Mouse (Mus musculus): ENCODE data around the gene Wfdc1. TPM values are rescaled to one million over a fixed set of nuclear protein-coding genes. Genes with fewer than 3 reads are reported as not detected.

The Wfdc1 gene
- 10 to 100 TPM; 33.5 to 40.7 TPM for total RNA-seq (2021)

DNA sequence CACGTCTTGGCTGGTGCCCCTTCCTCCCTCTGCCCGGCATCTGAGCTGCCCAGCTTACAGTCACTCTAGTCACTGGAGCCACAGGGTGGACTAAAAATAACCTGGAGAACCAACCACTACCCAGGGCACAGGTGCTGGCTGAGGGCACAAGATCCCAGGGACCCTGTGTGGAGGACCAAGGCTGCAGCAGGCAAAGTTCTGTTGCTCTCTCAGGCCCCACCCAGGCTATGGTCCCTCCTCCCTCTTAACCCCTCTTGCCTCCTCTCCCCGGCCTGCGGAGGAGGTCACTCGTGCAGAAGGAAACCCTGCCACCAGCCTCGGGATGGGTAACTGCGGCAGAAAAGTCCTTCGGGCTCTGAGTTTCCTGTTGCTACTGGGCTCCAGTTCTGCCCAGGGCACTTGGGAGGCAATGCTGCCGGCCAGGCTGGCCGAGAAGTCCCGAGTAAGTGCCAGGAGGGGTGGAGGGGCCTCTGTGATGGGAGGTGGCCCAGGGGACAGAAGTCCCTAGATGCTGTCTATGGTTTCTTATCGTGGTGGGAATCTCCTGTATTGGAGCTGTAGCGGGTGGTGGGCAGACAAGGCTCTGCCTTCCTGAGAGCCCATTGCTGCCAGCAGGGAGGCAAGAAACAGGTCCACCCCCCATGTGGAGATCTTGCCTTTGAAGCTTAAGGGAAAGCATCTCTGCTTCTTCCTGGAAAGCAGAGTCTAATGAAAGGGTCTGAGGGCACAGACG lies at the start of gene Wfdc1:
Gene Wfdc1, plus strand, starts transcription at position 147 of the 733 bp plus-strand sequence.
- DNase-seq = peak; percentile 35 to 51
- intact Hi-C loops (cut with DNase I) = no loop called here

DNA sequence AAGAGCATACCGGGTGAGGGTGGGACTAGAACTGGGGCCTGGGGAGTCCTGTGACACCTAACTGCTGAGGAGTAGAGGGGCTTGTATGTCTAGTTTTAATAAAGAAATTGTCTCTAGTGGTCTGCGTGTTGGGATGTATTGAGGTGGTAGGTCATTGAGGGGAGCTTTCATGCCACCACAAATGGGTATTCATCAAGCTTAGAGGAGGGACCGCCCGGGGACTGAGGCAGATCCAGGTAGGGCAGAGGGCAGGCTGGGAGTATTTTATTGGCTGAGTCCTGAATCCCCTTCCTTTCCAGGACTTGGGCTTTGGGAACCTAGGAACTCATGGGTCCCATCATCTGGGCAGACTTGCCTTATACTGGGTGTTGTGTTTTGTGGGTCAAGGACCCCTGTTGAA lies 49.4 kb upstream of the Wfdc1 start:
- DNase-seq = no peak
- intact Hi-C loops (cut with DNase I) = no loop called here

DNA sequence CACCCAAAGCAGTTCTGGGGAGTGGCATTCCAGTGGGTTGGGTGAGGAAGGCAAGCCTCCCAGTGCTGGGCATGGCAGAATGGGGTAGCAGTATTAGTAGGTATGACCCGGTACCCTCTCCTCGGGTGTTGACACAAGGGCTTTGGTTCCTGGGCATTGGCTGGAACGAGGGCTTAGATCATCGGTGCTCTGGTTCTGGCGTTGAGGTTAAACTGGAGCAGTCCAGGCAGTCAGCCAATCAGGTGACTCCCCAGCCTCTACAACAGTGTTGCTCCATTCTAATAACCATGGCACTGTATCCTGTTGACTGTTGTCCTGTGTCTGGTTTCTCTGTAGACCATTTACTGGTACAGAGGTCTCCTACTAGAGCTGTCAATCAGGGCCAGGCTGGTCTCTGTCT lies 48.6 kb upstream of the Wfdc1 start:
- intact Hi-C loops (cut with DNase I) = no loop called here
- peak in 1 of 2 experiments; percentile 30 for DNase-seq

DNA sequence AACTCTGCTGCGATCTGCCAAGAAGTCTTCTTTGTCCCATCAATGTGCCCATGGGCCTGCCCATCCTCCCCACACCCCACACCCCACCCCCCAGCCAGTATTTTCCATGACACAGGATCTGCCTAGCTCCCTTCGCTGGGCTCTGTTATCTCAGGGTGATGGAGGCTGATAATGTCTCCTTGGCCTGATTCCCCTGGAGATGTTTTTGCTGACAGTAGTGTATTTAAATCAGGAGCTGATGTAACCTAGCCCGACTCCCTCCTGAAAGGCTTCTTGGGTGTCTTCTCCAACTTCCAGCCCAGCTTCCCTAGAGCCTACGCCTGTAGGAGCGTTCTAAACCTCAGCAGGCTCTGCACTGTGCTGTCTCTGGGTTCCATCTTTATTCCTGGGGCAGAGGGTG lies 47.3 kb upstream of the Wfdc1 start:
- no peak for DNase-seq
- intact Hi-C loops (cut with DNase I) = no loop called here

DNA sequence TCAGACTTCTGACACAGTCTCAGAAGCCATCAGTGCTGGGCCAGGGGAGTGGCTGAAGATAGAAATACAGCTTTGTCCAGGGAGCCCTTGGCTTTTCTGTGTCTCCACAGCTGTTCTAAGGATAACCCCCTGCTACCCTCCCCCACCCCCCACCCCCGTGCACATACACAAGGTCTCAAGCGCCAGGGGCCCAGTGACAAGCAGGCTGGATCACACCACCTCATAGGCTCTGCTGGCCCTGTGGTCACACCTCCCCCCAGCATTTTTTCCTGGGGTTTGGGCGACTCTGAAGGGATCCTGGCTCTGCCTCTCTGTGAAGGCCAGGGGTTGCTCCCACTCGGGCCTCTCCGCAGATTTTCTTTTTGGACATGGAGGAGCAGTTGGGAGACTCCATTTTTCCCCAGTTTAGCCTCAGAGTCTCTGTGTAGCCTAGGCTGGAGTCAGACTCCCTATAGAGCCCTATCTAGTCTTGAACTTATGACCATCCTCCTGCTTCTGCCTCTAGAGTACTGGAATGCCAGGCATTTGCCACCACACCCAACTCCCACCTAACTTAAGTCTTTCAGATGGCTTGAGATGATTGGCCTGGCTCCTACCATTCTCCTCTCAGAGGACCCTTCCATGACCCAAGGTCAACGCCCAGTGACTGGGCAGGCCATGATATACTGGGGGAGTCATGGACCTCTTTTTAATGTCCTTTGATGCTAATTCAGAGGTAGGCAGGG lies 45.9 kb upstream of the Wfdc1 start:
- DNase-seq = no peak
- intact Hi-C loops (cut with DNase I) = no loop called here

DNA sequence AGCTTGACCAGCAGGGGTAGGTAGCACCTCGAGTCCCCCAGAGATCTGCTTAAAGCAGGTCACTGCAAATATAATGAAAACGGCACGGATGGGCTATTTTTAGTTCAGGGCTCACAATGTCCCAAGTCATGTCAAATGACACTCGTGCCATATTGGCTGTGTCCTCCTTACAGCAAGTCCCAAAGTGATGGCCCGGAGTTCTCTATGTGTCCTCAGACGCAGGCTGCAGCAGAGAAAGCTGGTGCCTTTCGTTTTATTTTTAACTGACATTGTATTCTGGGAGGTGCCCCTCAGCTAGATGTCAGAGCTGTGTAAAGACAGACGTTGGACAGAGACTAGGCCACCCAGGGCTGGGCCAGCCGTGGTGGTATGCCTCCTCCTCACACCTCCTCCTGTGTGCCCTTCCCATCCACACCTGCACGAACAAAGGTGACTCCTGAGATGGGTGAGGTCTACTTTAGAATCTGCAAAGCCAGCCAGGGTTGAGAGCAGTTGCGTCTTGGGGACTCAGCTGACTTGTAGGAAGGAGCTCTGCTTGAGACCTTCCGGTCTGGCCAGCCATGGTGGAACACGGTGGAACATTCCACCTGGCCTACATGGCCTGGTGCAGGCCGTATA lies 45.2 kb upstream of the Wfdc1 start:
- DNase-seq = no peak
- intact Hi-C loops (cut with DNase I) = no loop called here

DNA sequence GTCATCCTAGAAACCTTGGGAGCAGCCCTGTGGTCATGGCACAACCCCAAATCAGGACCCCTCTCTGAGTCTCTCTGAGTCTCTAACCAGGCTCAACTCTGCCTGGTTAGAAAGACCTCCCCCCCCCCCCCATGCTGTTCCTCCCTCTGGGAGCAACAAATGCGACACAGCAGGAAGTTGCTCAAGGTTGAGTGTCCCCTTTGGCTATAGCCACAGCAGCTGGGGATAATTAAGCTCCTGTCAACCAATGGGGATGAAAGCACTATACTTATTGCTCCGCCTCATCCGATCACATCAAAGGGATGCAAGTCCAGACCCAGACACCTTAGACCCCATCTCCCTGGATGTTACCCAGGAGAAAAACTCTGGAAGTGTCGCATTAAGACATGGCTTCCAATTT lies 43.6 kb upstream of the Wfdc1 start:
- intact Hi-C loops (cut with DNase I) = no loop called here
- DNase-seq = no peak

DNA sequence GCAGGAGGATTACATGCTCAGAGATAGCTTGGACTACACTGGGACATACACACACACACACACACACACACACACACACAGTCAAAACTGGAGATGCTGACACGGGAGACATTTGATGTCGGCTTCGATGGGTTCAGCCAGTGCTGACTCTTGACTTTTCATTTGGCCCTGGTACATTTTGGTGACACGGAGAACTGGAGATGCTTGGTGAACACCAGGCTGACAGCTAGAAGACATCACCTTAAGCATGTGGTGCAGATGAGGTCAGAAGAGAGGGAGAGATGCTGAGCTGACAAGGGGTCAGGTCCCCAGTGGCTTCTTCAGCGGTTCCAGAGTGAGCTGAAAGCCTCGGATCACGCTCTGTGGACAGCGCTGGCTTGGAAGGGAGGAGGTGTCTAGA lies 43.1 kb upstream of the Wfdc1 start:
- no peak for DNase-seq
- intact Hi-C loops (cut with DNase I) = no loop called here

DNA sequence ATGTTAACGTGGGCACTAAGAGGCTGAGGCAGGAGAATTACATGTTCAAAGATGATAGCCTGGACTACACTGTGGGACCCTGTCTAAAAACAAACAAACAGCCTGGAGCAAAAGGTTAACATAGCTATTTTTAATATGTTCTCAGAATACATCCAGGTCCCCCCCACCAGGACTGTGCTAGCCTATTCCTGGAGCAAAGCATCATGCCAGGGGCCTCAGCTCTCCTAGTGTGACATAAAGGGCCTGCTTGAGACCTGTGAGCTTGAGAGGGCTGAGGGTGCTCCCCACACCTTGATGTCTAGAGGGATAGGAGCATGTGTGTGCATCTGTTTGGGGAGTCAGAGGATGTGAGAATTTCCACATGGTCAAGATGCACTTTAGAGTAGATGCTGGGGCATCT lies 42.4 kb upstream of the Wfdc1 start:
- DNase-seq = no peak
- intact Hi-C loops (cut with DNase I) = no loop called here

DNA sequence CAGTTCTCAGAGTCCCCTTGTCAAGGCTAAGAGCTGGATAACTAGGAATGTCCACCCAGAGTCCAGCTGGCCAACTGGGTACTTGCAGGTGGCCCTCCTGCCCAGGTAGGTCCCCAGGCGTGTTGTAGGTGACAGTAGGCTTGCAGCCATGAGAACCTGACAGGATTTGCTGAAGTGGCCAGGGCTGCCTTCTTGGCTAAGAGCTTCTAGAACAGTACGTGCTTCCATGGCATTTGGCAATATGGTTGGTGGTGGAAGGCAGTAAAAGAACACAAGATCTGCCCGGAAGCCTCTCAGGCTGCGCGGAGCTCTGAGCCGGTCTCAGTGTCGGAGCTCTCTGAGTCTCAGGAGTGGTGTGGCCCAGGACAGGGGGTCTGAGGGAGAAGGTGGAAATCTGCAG lies 41.2 kb upstream of the Wfdc1 start:
- no peak for DNase-seq
- intact Hi-C loops (cut with DNase I) = no loop called here

DNA sequence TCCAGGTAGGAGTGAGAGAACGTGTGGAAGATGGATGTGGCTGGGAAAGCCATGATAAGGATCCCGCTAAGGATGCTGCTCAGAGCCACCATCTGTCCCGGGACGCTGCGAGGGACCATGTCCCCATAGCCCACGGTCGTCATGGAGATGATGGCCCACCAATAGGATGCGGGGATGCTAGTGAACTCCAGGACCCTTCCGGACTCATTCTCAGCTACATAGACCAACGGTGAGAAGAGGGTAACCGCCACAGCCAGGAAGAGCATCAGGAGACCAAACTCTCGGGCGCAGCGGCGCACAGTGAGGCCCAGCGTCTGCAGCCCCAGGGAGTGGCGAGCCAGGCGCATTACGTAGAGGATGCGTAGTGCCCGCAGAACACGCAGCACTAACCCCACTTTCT lies 40.4 kb upstream of the Wfdc1 start:
- intact Hi-C loops (cut with DNase I) = no loop called here

DNA sequence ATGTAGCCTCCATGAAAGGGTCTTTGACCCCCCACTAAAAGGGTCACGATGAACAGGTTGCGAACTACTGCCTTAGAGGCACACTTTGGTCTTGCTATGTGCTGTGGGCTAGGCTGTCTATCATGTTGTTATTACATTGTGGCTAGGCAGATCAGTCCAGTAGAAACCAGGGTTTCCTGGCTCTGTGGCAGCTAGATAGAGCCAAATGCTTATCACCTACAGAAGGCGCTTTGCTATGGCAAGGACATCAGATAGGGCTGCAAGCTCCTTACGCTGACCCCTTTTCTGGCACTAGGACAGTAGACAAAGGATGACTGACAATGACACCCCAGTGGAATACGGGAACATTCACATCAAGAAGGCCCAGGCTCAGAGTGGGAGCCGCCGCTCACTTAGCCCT lies 39.0 kb upstream of the Wfdc1 start:
- no peak for DNase-seq
- intact Hi-C loops (cut with DNase I) = no loop called here

More for the DNA sequence above, 40.4 kb upstream of the Wfdc1 start:
- no peak for DNase-seq

DNA sequence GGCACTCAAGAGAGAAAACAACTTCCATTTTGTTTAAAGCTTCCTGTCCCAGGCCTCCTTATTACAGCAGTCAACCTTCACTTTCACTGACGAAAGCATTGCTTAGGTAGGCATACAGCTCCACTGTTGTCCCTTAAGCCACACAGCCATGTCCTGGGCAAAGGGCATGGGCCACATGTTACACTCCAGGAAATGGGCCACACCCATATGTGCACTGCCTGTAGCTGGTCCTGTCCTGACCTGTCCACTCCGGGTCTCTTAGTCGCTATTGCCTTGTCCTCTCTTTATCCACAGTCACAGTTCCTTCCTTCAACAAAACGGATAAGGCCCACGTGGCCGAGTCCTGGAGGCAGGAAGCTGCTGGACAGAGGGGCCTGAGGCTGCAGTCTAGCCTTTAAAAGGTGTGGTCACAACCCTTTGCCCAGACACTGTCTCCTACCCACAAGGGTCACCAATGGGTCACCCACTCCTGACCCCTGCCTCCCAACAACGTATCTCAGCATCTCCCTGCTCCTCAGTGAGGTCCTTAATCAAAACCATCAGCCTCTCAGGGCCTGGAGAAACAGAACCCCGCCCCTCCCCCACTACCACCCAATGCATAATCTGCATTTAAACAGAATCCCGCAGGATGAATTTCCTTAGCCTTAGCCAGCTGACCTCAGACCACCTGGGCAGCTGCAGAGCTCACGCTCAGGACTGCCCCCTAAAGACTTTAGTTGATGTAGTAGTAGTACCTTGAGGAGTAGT lies 38.4 kb upstream of the Wfdc1 start:
- intact Hi-C loops (cut with DNase I) = no loop called here

DNA sequence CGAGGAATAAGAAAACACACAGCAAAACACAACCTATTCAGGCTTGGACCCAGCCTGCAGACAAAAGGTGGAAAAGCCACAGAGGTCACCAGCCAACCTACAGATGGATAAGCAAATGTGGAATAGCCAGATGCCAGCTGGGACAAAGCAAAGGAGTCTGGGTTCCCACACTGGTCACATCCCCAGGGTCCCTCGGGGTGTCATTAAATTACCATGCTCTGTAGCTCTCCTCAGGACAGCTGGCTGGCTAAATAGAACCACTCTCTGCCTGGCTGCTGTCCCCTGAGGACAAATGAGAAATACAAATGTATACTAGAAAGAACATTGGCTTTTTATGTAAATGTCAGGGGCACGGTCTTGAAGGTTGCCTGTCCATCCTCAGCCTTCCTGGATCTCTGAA lies 35.3 kb upstream of the Wfdc1 start:
- intact Hi-C loops (cut with DNase I) = no loop called here

More for the DNA sequence above, 38.4 kb upstream of the Wfdc1 start:
- DNase-seq = no peak

DNA sequence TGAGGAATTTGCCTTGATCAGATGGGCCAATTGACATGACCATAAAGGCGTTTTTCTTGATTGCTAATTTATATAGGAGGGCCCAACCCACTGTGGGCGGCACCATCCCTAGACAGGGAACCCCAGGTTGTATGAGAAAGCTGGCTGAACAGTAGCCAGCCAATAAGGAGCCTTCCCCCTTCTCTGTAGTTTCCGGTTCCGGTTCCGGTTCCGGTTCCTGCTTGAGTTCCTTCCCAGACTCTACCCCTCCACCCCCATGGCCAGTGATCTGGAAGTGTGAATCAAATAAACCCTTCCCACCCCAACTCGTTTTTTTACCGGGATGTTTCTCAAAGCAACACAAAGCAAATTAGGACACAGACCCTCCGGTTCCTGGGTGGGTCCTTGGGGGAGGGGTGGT lies 33.9 kb upstream of the Wfdc1 start:
- intact Hi-C loops (cut with DNase I) = no loop called here
- no peak for DNase-seq

More for the DNA sequence above, 35.3 kb upstream of the Wfdc1 start:
- DNase-seq = no peak

DNA sequence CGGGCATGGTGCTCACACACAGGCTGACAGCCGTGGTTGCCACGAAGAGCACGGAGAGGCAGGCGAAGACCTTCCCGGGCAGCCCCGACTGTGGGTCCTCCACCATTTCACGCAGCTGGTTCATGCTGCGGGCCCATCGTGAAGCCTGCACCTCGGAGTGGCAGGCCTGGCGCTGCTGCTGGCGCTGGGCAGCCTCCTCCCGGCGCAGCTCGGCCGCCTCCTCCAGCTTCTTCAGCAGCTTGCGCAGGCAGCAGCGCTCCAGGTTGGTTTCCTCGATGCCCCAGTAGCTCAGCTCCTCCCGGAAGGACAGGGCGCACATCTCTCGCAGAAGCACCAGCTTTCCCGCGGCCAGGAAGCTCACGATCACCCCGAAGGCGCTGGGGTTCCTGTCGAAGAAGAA lies 33.3 kb upstream of the Wfdc1 start:
- DNase-seq = no peak
- intact Hi-C loops (cut with DNase I) = no loop called here

DNA sequence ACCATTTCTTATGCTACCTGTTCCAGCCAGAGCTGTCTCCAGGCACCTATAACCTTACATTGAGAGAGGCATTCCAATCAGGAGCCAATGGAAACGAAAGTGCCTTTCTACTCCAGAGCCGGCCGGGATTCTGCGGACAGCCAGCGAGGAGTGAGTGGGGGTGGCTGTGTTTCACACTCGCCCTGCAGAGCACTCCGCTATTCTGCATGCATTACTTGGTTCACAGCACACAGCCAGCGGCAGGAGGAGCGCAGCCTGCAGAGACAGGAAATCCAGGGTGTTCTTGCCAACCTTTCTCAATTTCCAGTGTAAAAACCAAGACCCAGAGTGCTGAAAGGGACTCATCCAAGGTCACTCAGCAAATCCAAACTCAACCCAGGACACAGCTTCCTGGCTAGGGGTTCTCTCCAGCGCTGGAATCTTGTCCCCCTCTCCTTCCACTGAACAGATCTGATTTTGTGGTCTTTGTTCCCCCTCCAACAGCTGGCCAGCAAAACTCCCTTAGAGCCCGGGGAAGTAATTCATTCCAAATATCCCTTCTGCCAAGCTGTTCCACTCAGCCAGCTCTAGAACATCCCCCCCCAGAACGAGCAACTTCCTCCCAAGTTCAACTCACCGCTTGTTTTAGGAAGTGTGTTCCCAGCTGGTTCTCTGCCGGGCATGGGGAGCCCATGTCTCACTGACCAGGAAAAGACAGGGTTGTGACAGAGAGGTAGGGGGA lies 31.4 kb upstream of the Wfdc1 start:
- DNase-seq = no peak
- intact Hi-C loops (cut with DNase I) = no loop called here

DNA sequence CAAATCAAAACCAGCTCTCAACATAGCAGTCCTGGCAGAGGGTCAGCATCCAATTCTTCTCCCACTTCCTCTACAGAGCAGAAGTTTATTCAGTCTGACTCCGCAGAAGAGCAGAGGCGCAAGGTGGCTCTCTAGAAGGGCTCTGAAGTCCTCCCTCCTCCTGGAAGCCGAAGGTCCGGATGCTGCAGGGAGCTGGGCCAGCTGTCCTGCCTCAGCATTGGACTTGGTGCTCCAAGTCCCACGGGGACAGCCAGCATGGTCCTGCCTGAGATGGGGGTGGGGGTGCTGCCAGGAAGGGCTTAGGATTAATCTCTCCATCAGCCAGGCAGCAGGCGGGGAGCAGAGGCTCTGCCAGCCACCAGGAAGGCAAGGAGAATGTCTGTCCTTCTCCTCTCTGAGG lies 30.8 kb upstream of the Wfdc1 start, which contains the start of gene Kcng4:
Gene Kcng4, minus strand, starts transcription at position 303 of the 400 bp plus-strand sequence.
- peak; percentile 19 to 24 for DNase-seq
- intact Hi-C loops (cut with DNase I) = no loop called here

DNA sequence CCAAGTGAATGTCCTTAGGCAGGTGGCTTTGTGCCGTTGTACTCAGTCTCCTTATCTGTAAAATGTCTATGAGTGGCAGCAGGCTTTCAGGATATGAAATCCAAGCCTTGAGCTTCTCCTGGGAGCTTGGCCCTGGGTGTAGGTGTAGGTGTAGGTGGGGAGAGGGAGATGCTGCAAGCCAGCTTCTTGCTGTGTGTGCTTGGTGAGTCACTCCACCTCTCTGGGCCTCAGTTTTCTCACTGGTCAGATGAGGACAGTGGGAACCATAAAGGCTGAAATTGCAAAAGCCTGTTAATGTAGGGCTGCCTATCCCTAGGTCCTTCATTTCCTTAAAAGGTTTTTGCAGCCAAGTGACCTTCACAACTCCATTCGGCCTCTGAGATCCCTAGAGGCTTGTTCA lies 30.2 kb upstream of the Wfdc1 start:
- intact Hi-C loops (cut with DNase I) = no loop called here

DNA sequence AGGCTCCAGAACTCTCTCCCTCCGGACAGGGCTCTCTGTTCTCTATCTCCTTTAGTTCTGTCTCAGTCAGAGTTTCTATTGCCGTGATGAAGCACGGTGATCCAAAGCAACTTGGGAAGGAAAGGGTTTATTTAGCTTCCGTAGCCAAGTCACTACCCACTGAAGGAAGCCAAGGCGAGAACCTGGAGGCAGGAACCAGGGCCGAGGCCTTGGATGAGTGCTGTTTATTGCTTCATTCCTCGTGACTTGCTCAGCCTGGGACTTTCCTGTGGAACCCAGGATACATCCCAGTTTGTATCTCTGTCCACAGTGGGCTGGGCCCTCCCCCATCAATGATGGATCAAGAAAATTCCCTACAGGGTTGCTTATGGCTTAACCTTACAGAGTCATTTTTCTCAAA lies 29.4 kb upstream of the Wfdc1 start:
- intact Hi-C loops (cut with DNase I) = no loop called here
- DNase-seq = no peak

More for the DNA sequence above, 30.2 kb upstream of the Wfdc1 start:
- DNase-seq = no peak
